Mouse (Mus musculus) neural tube, embryonic 10.5 days (tissue): ENCODE data around the gene Fgr.
A peak's percentile ranks its signal among the peaks of the same experiment; 100 is the strongest.

Experiments used
- DNase-seq: peaks from one replicate; pipeline ENCODE4 v3.0.0-alpha.2; 2017; ENCODE audit warnings: low spot score; ENCODE audit errors: extremely low spot score

The Fgr gene

GRCm38 (mm10) chr4:133035446-133035845, 61.6 kb downstream of the Fgr start:
- DNase-seq, result no peak

- DNase-seq, result no peak
Measured at GRCm38 (mm10) chr4:133035946-133036345, 62.1 kb downstream of the Fgr start.

GRCm38 (mm10) chr4:133037293-133037692, 63.4 kb downstream of the Fgr start:
- DNase-seq, result no peak

GRCm38 (mm10) chr4:133037798-133038197, 63.9 kb downstream of the Fgr start:
- DNase-seq, result no peak

- DNase-seq, result peak; percentile 74
Measured at GRCm38 (mm10) chr4:133038521-133039115, 64.7 kb downstream of the Fgr start.

- DNase-seq, result peak; percentile 73
Measured at GRCm38 (mm10) chr4:133039116-133039819, 65.4 kb downstream of the Fgr start.

- no peak for DNase-seq
Measured at GRCm38 (mm10) chr4:133039832-133040231, 65.9 kb downstream of the Fgr start.

- DNase-seq, result no peak
Measured at GRCm38 (mm10) chr4:133040241-133040904, 66.5 kb downstream of the Fgr start.

- no peak for DNase-seq
Measured at GRCm38 (mm10) chr4:133042244-133042643, 68.3 kb downstream of the Fgr start.

GRCm38 (mm10) chr4:133042651-133043635, 69.0 kb downstream of the Fgr start:
- peak; percentile 80 for DNase-seq

GRCm38 (mm10) chr4:133043798-133044646, 70.1 kb downstream of the Fgr start:
- no peak for DNase-seq

- DNase-seq, result peak; percentile 37
Measured at GRCm38 (mm10) chr4:133044647-133045094, 70.8 kb downstream of the Fgr start.

- no peak for DNase-seq
Measured at GRCm38 (mm10) chr4:133045771-133046474, 72.0 kb downstream of the Fgr start.

- no peak for DNase-seq
Measured at GRCm38 (mm10) chr4:133046691-133047352, 72.9 kb downstream of the Fgr start.

- DNase-seq, result peak; percentile 78
Measured at GRCm38 (mm10) chr4:133047353-133048105, 73.6 kb downstream of the Fgr start.

GRCm38 (mm10) chr4:133049071-133049920, 75.4 kb downstream of the Fgr start:
- DNase-seq, result no peak

GRCm38 (mm10) chr4:133050196-133050836, 76.4 kb downstream of the Fgr start:
- DNase-seq, result no peak
